Mouse (Mus musculus): ENCODE results near the gene Spry1. TPM values are rescaled to one million over a fixed set of nuclear protein-coding genes. Genes with fewer than 3 reads are reported as not detected.
A peak's percentile ranks its signal among the peaks of the same experiment; 100 is the strongest.

Gene Spry1
- polyA plus RNA-seq, 1 experiment from 2014 or later: 39.6 TPM

GRCm38 (mm10) chr3:37692945-37693344, 53.2 kb downstream of the Spry1 start:
- Histone ChIP-seq H3K36me3 (ENCODE audit: insufficient read depth, low read length) (no peaks in the 10 kb centered on the region), H3K4me2 (ENCODE audit: low read length) (no peak overlapping the region), H3K9ac (ENCODE audit: low read depth, low read length) (no peak overlapping the region), H3K4me3 (replicated peaks; ENCODE audit: low read depth, low read length) (no peak overlapping the region), H3K9me3 (replicated peaks; ENCODE audit: low read length) (no peaks in the 10 kb centered on the region), H3K27me3 (ENCODE audit: insufficient read depth, low read length) (no peaks in the 10 kb centered on the region), H3K4me1 (replicated peaks; ENCODE audit: insufficient read depth, low read length) (no peaks in the 10 kb centered on the region; the same call in 1 of the 2 replicates), H3K27ac (no peak overlapping the region)
- no peak for DNase-seq (ENCODE audit: low spot score)
- no peak for TF ChIP-seq CTCF (IDR thresholded peaks at IDR 0.05; ENCODE audit: low read depth)
- 87% methylated on average over 4 of the region's 4 CpGs for WGBS
- no peak for ATAC-seq (replicated peaks; ENCODE audit: low FRiP score, low read depth)

- TF ChIP-seq CTCF (IDR thresholded peaks at IDR 0.05; ENCODE audit: low read depth): no peak
- H3K9me3 ChIP-seq (replicated peaks; ENCODE audit: low read length): no peaks in the 10 kb centered on the region
- no peak overlapping the region for H3K4me2 ChIP-seq (ENCODE audit: low read length)
- H3K4me3 ChIP-seq (replicated peaks; ENCODE audit: low read depth, low read length): no peak overlapping the region
- H3K36me3 ChIP-seq (ENCODE audit: insufficient read depth, low read length): no peaks in the 10 kb centered on the region
- ATAC-seq (replicated peaks; ENCODE audit: low FRiP score, low read depth): no peak
- H3K27me3 ChIP-seq (ENCODE audit: insufficient read depth, low read length): no peaks in the 10 kb centered on the region
- DNase-seq (ENCODE audit: low spot score): peak; percentile 19
- H3K27ac ChIP-seq: no peak overlapping the region
- H3K9ac ChIP-seq (ENCODE audit: low read depth, low read length): no peak overlapping the region
- 70% methylated on average over 8 of the region's 8 CpGs for WGBS
- H3K4me1 ChIP-seq (replicated peaks; ENCODE audit: insufficient read depth, low read length): no peaks in the 10 kb centered on the region; the same call in 1 of the 2 replicates
These were observed 53.8 kb downstream of the Spry1 start for GRCm38 (mm10) chr3:37693552-37693951.

Other genes starting within 250 kb of the Spry1 start
- 39.5 and 44.8 TPM in 2 replicates for gene Spata5, start 220.1 kb upstream of the Spry1 start, polyA plus RNA-seq (2015; fragmentation: Nextera tagmentation; extraction: Ambion mirVana)
- gene Nudt6, start 219.7 kb upstream of the Spry1 start, polyA plus RNA-seq (2015; fragmentation: Nextera tagmentation; extraction: Ambion mirVana): 13.3 and 18.2 TPM in 2 replicates
- 11.4 and 14.4 TPM in 2 replicates for gene Gm5148, start 84.5 kb downstream of the Spry1 start, polyA plus RNA-seq (2015; fragmentation: Nextera tagmentation; extraction: Ambion mirVana)

All from kidney, postnatal 0 days (tissue).